Mouse (Mus musculus) cortical plate, adult 2 months (tissue): Measurements from ENCODE around the gene Ncam1. TPM values are rescaled to one million over a fixed set of nuclear protein-coding genes. Genes with fewer than 3 reads are reported as not detected.

Experiments used
- H3K27ac ChIP-seq: fragments of 200-500 bp; 2 replicates; pipeline ENCODE4 v1.5.1; 2012; ENCODE audit warnings: low read length, control low read depth, inconsistent platforms; ENCODE audit not compliant: insufficient read depth
- H3K4me1 ChIP-seq: fragments of 200-500 bp; 2 replicates; pipeline ENCODE4 v1.6.1; 2011; ENCODE audit warnings: low read length; ENCODE audit not compliant: control insufficient read depth, insufficient read depth
- H3K4me3 ChIP-seq: fragments of 200-500 bp; 2 replicates; pipeline ENCODE4 v1.5.1; 2011; ENCODE audit warnings: mild to moderate bottlenecking, low read length, control low read depth; ENCODE audit not compliant: insufficient read depth
- CTCF ChIP-seq: fragments of 200-500 bp; IDR thresholded peaks from 2 replicates; pipeline ENCODE4 v1.5.1; 2011; ENCODE audit warnings: mild to moderate bottlenecking, control low read depth, low read length; ENCODE audit not compliant: insufficient read depth; ENCODE audit errors: extremely low read depth
- POLR2A ChIP-seq: fragments of 200-500 bp; IDR thresholded peaks from 2 replicates; pipeline ENCODE4 v1.6.1; 2011; ENCODE audit warnings: mild to moderate bottlenecking, low read length, control low read depth; ENCODE audit not compliant: insufficient read depth; ENCODE audit errors: extremely low read depth
- polyA plus RNA-seq: library from polyadenylated mRNA; depleted of rRNA; stranded (reverse); fragments of >200 nt; gene quantifications from 2 replicates; pipeline ENCODE4 v1.2.3, GENCODE M21; 2012

Gene Ncam1
- polyA plus RNA-seq, 1 experiment = 112 TPM

DNA sequence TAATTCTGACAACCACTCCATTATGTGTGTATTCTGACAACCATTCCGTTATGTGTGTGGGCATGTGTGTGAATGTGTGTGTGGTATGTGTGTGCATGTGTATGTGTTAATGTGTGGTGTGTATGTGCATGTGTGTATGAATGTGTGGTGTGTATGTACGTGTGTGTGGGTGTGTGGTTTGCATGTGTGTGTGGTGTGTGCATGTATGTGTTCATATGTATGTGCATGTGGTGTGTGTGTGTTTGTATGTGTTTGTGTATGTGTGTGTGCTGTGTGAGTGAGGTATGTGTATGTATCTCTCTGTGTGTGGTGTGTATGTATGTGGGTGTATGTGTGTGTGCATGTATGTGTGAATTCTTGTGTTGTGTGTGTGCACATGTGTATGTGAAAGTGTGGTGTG, 298.8 kb downstream of the Ncam1 start:
- no peaks in the 10 kb centered on the region for H3K4me1 ChIP-seq
- H3K27ac ChIP-seq = no peak overlapping the region
- H3K4me3 ChIP-seq = no peak overlapping the region
- TF ChIP-seq CTCF (no peak), POLR2A (no peak)

DNA sequence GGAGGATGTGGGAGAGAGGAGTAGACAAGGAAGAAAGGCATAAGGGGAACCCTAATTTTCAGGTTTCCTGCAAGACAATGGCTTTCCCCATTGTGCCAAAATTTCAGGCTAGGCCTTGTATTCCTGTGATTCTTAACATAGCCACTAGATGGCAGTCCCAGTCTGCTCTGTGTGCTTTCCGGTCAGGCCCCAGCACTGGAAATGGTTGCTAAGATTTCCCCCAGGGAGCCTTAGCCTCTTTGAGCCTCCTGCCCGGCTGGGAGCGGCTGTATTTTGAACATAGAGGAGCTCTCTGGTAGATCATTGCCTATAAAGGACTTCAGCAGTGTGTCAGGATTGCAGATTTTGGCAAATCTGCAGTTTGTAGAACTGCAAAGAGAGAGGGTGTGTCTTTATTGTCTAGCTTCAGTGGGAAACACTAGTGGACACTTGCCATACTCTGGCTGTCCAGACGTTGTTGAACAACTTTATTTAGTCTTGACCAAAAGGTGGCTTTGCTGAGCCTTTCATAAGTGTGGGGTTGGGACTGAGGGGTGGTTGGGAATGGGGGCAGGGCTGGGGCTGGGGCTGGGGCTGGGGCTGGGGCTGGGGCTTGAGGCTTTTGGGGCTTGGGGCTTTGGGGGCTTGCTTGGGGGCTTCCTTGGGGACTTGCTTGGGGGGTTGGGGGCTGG, 304.6 kb downstream of the Ncam1 start:
- TF ChIP-seq CTCF (peak; percentile 95), POLR2A (no peak)
- no peak overlapping the region for H3K27ac ChIP-seq
- H3K4me3 ChIP-seq = no peak overlapping the region
- no peaks in the 10 kb centered on the region for H3K4me1 ChIP-seq

DNA sequence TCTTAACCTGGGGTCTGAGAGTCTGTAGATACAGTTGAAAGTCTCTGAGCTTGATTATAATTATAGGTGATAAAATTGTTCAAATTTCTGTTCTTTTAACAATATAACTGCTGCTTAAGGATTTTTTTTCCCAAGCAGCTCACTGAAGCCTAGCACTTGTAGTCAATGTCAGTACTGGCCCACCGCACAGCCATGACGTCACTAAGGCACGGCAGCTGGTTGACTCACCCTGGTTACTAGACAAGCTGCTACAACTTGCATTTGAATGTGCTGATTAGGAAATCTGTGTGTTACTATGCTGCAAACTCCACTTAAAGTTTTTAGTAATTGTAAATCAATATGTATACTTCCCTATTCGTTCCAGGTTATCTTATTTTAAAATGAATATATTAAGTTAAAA, 308.1 kb downstream of the Ncam1 start:
- no peak overlapping the region for H3K4me3 ChIP-seq
- no peaks in the 10 kb centered on the region for H3K4me1 ChIP-seq
- H3K27ac ChIP-seq = no peak overlapping the region
- no peak for TF ChIP-seq POLR2A
- TF ChIP-seq CTCF = no peak

- H3K4me1 ChIP-seq = no peaks in the 10 kb centered on the region
- no peak overlapping the region for H3K27ac ChIP-seq
- no peak overlapping the region for H3K4me3 ChIP-seq
- peak; percentile 100 for TF ChIP-seq CTCF
- no peak for TF ChIP-seq POLR2A
Measured at GRCm38 (mm10) chr9:49488912-49489895, 309.5 kb downstream of the Ncam1 start.

DNA sequence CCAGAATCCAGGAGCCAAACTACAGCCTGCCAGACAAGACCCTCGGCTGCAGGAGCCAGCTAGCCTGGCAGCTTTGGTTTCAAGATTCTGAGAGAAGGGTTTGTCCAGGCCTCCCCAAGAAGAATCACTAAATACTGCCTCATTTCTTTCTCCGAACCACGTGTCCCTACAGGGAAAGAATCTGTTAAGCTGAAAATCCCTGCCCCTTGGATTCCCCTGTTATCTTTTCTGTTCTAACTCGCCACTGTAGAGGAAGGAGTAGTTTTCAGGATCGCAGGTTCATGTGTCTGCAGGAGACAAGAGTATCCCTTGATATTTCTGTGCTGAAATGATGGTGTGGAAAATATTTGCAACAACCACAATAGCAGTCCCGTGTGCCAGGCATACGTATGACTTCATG, 310.5 kb downstream of the Ncam1 start:
- TF ChIP-seq POLR2A (no peak), CTCF (no peak)
- H3K4me3 ChIP-seq = no peak overlapping the region

GRCm38 (mm10) chr9:49487657-49487943, 311.1 kb downstream of the Ncam1 start:
- Histone ChIP-seq H3K4me1 (no peaks in the 10 kb centered on the region), H3K27ac (no peak overlapping the region), H3K4me3 (no peak overlapping the region)
- TF ChIP-seq CTCF (no peak), POLR2A (no peak)

More for the DNA sequence above, 310.5 kb downstream of the Ncam1 start:
- no peak overlapping the region for H3K27ac ChIP-seq
- H3K4me1 ChIP-seq = no peaks in the 10 kb centered on the region

DNA sequence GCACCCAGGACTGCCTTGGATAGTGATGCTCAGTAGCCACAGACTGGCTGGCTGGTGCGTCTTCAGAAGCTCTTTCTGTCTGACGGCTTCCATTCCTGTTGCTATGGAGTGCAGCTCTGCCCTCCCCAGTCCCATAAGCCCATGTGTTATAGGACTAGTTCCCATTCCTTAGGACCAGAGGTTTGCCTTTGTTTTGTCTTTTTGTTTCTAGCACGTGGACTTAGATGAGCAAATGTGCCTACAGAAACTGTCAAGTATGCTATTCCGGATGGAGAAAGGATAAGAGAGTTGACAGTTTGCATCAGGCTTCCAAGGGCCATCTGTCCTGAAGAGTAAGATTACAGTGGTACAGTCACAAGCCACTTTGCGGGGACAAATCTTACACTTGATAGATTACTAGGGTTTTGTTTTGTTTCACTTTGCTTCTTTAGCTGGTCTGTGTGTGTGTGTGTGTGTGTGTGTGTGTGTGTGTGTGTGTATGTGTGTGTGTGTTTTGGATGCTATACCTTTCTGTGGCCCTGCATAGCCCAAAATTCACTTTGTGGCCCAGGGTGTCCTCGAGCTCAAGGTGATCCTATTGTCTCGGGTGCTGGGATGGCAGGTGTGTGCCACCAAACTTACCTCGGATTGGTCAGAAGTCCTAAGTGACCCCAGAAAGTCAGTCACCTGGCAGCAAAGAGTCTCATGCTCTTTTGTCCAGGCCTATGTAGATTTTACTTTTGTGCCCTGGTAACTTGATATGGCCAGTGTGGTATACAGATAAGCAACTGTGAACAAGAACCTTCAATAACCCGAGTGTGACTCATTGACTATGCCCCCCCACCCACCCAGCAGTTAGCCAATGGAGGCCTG, 311.7 kb downstream of the Ncam1 start:
- no peak overlapping the region for H3K4me3 ChIP-seq
- TF ChIP-seq POLR2A = no peak
- TF ChIP-seq CTCF = no peak
- H3K27ac ChIP-seq = no peak overlapping the region
- H3K4me1 ChIP-seq = no peaks in the 10 kb centered on the region

DNA sequence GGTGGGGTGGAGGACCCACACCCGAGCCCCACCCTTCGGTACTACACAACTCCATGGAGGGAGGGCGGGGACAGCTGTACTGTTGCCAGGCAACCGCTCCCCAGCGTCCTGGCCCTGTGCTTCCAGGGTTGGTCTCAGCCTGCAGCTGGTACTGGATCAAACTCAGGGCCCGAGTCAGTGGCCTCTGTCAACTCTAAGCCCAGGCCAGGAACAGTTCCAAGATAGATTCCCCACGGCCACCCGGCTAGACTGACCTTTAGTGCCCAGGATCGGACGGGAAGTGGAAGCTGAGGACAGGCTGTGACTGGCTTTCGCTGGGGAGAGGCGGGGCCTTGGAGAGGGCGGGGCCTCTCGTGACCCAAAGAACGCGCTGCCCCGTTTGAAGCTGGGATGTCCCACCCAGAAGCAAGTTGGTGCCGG, 312.8 kb downstream of the Ncam1 start, which contains the start of gene Ttc12:
Gene Ttc12, minus strand, starts transcription at position 334 of the 420 bp plus-strand sequence.
- Histone ChIP-seq H3K4me1 (no peaks in the 10 kb centered on the region), H3K27ac (no peak within 1 kb of the TSS), H3K4me3 (peak within 1 kb of the TSS; percentile 33)
- TF ChIP-seq POLR2A (no peak), CTCF (no peak)

- H3K27ac ChIP-seq = no peak overlapping the region
- TF ChIP-seq POLR2A (no peak), CTCF (peak; percentile 63)
Measured at GRCm38 (mm10) chr9:49485250-49485891, 313.4 kb downstream of the Ncam1 start.

More at GRCm38 (mm10) chr9:49485250-49485891, 313.4 kb downstream of the Ncam1 start:
- H3K4me1 ChIP-seq = no peaks in the 10 kb centered on the region
- H3K4me3 ChIP-seq = peak overlapping the region; percentile 33
